Mouse (Mus musculus) liver, adult 2 months (tissue): Measurements from ENCODE around the gene Slc35e4. TPM values are rescaled to one million over a fixed set of nuclear protein-coding genes. Genes with fewer than 3 reads are reported as not detected.

Experiments used
- DNase-seq: peaks from one replicate; pipeline ENCODE4 v3.0.0-alpha.2; 2011; ENCODE audit warnings: low read depth, low spot score; ENCODE audit errors: extremely low read depth
- H3K27ac ChIP-seq: fragments of 200-500 bp; replicated peaks from 2 replicates; pipeline ENCODE4 v1.5.1; 2012; ENCODE audit warnings: low read depth, mild to moderate bottlenecking, control low read depth, inconsistent platforms, low read length; ENCODE audit not compliant: insufficient read depth
- H3K27me3 ChIP-seq: fragments of 200-500 bp; 2 replicates; pipeline ENCODE4 v1.6.1; 2012; ENCODE audit warnings: mild to moderate bottlenecking, moderate library complexity, low read length, inconsistent platforms; ENCODE audit not compliant: control insufficient read depth, insufficient read depth
- H3K36me3 ChIP-seq: fragments of 200-500 bp; 2 replicates; pipeline ENCODE4 v1.6.1; 2012; ENCODE audit warnings: low read length, inconsistent platforms; ENCODE audit not compliant: control insufficient read depth, insufficient read depth
- H3K4me1 ChIP-seq: fragments of 200-500 bp; 2 replicates; pipeline ENCODE4 v1.6.1; 2011; ENCODE audit warnings: low read length; ENCODE audit not compliant: control insufficient read depth, insufficient read depth
- H3K4me3 ChIP-seq: fragments of 200-500 bp; 2 replicates; pipeline ENCODE4 v1.5.1; 2011; ENCODE audit warnings: low read depth, mild to moderate bottlenecking, control low read depth, low read length, moderate library complexity; ENCODE audit not compliant: insufficient read depth
- H3K79me2 ChIP-seq: fragments of 200-500 bp; 2 replicates; pipeline ENCODE4 v1.6.1; 2012; ENCODE audit warnings: inconsistent platforms, mild to moderate bottlenecking, low read length, moderate library complexity; ENCODE audit not compliant: control insufficient read depth, insufficient read depth
- H3K9ac ChIP-seq: fragments of 200-500 bp; 2 replicates; pipeline ENCODE4 v1.6.1; 2012; ENCODE audit warnings: low read depth, mild to moderate bottlenecking, control low read depth, inconsistent platforms, low read length
- CTCF ChIP-seq: fragments of 200-500 bp; IDR thresholded peaks from 2 replicates; pipeline ENCODE4 v1.5.1; 2011; ENCODE audit warnings: low read depth, low read length, control low read depth
- POLR2A ChIP-seq: fragments of 200-500 bp; IDR thresholded peaks from 2 replicates; pipeline ENCODE4 v1.6.1; 2011; ENCODE audit warnings: low read length, control low read depth; ENCODE audit not compliant: insufficient read depth; ENCODE audit errors: extremely low read depth
- WGBS: fragments of 180-500 bp; shearing (Covaris S2); methylation state at CpG from one replicate; pipeline ENCODE4 v1.1.7; 2018; 5-methylcytosine and 5-hydroxymethylcytosine counted together
- polyA plus RNA-seq: library from polyadenylated mRNA; depleted of rRNA; stranded (reverse); fragments of >200 nt; gene quantifications from 2 replicates; pipeline ENCODE4 v1.2.3, GENCODE M21; 2012
- total RNA-seq: library from RNA; depleted of rRNA; stranded (reverse); fragments of >200 nt; gene quantifications from 2 replicates; pipeline ENCODE4 v1.2.3, GENCODE M21; 2014

Slc35e4 gene
- total and polyA plus RNA-seq, 2 experiments, result 0.18 to 0.46 TPM

GRCm38 (mm10) chr11:3921281-3921850 lies 6.9 kb upstream of the Slc35e4 start:
- no peaks in the 10 kb centered on the region for H3K27me3 ChIP-seq
- WGBS, result 76% methylated on average over 8 of the region's 8 CpGs
- no peak overlapping the region for H3K27ac ChIP-seq
- TF ChIP-seq CTCF (peak; percentile 81), POLR2A (no peak)
- H3K4me1 ChIP-seq, result no peaks in the 10 kb centered on the region
- peaks cover 18% of the 10 kb centered on the region for H3K36me3 ChIP-seq
- no peak overlapping the region for H3K9ac ChIP-seq
- no peak overlapping the region for H3K4me3 ChIP-seq
- H3K79me2 ChIP-seq, result no peaks in the 10 kb centered on the region
- peak; percentile 20 for DNase-seq

- WGBS, result 93% methylated on average over 7 of the region's 7 CpGs
- Histone ChIP-seq H3K4me1 (no peaks in the 10 kb centered on the region), H3K9ac (no peak overlapping the region), H3K27me3 (no peaks in the 10 kb centered on the region), H3K27ac (no peak overlapping the region), H3K36me3 (peaks cover 12% of the 10 kb centered on the region), H3K4me3 (no peak overlapping the region), H3K79me2 (no peaks in the 10 kb centered on the region)
- no peak for TF ChIP-seq POLR2A
- no peak for TF ChIP-seq CTCF
- no peak for DNase-seq
Observed at GRCm38 (mm10) chr11:3920476-3920875, 6.0 kb upstream of the Slc35e4 start.

GRCm38 (mm10) chr11:3918738-3919137 lies 4.3 kb upstream of the Slc35e4 start:
- Histone ChIP-seq H3K27me3 (no peaks in the 10 kb centered on the region), H3K4me3 (no peak overlapping the region), H3K36me3 (peaks cover 3% of the 10 kb centered on the region; the same call in 1 of the 2 replicates), H3K4me1 (no peaks in the 10 kb centered on the region), H3K27ac (no peak overlapping the region), H3K79me2 (no peaks in the 10 kb centered on the region), H3K9ac (no peak overlapping the region)
- DNase-seq, result no peak
- 75% methylated on average over 1 of the region's 1 CpGs for WGBS
- TF ChIP-seq POLR2A (no peak), CTCF (peak; percentile 51; the same call in 1 of the 2 replicates)

- peaks cover 3% of the 10 kb centered on the region; the same call in 1 of the 2 replicates for H3K4me1 ChIP-seq
- 2% methylated on average over 65 of the region's 65 CpGs for WGBS
- H3K79me2 ChIP-seq, result no peaks in the 10 kb centered on the region
- peak overlapping the region; percentile 32 for H3K9ac ChIP-seq
- H3K4me3 ChIP-seq, result peak overlapping the region; percentile 58
- H3K27me3 ChIP-seq, result peaks cover 5% of the 10 kb centered on the region
- TF ChIP-seq CTCF (no peak), POLR2A (no peak)
- H3K36me3 ChIP-seq, result no peaks in the 10 kb centered on the region
- DNase-seq, result peak; percentile 66
- H3K27ac ChIP-seq, result no peak overlapping the region
Observed at GRCm38 (mm10) chr11:3913316-3914108, 952 bp downstream of the Slc35e4 start.

GRCm38 (mm10) chr11:3912875-3913271 lies 1.6 kb downstream of the Slc35e4 start:
- Histone ChIP-seq H3K79me2 (no peaks in the 10 kb centered on the region), H3K27me3 (peaks cover 5% of the 10 kb centered on the region), H3K27ac (no peak overlapping the region), H3K4me3 (peak overlapping the region; percentile 58; the same call in 1 of the 2 replicates), H3K9ac (peak overlapping the region; percentile 32), H3K4me1 (peaks cover 3% of the 10 kb centered on the region; the same call in 1 of the 2 replicates), H3K36me3 (no peaks in the 10 kb centered on the region)
- 19% methylated on average over 16 of the region's 16 CpGs for WGBS
- no peak for DNase-seq
- no peak for TF ChIP-seq POLR2A
- TF ChIP-seq CTCF, result no peak
